Mouse (Mus musculus): ENCODE measurements at regions not wholly inside any gene's neighbourhood (a gene's known extent, or its start where the extent isn't known, plus 50 kb on each side); places are given as distances from the start of the nearest gene placed in this dataset.

- Histone ChIP-seq H3K9me3 (replicated peaks) (no peaks in the 10 kb centered on the region), H3K4me1 (ENCODE audit: insufficient read depth, low read depth, low read length) (no peaks in the 10 kb centered on the region), H3K4me3 (ENCODE audit: low read depth, low read length) (no peak overlapping the region), H3K27me3 (ENCODE audit: insufficient read depth, low read length) (peaks cover 18% of the 10 kb centered on the region), H3K36me3 (replicated peaks) (no peaks in the 10 kb centered on the region)
- ATAC-seq (ENCODE audit: extremely low read depth, insufficient number of reproducible peaks, low FRiP score, poor library complexity, severe bottlenecking) = no peak
- no peak for DNase-seq (ENCODE audit: low spot score)
- TF ChIP-seq GATA2 (IDR thresholded peaks at IDR 0.05; ENCODE audit: borderline replicate concordance, low read depth, low read length) = no peak
- TF ChIP-seq CTCF (IDR thresholded peaks at IDR 0.05; ENCODE audit: low read depth, low read length) = no peak
- TF ChIP-seq GATA1 (IDR thresholded peaks at IDR 0.05; ENCODE audit: borderline replicate concordance, low read length) = no peak
- no peak for TF ChIP-seq POLR2AphosphoS5 (IDR thresholded peaks at IDR 0.05; ENCODE audit: insufficient replicate concordance, low read depth, low read length)
- TF ChIP-seq TAL1 (conservative IDR thresholded peaks at IDR 0.05; ENCODE audit: low read depth, low read length) = no peak
Observed at GRCm38 (mm10) chr16:93387578-93388116, 216.2 kb downstream of the Setd4 start.

DNA sequence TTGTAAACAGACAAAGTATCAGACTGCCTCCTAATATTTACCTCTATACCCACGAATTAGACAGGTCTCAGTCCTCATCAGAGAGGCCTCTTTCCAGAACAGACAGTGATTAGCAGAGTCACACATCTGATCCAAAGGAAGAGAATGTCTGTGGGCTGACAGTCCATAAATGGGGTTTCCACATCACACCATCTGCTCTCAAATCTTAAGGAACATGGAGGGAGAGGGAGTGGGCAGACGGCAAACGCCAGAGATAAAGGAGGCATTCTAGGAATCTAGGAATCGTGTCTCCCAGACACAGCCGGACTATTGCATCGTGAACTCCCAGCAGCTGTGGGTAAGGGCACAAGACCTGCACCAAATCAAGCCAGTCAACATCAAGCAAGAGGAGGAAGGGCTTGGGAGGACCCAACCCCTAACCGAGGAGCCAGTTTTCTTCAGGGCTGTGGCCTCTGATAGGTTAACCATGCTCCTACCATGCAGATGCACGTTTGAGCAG, 219.8 kb downstream of the Setd4 start:
- TF ChIP-seq TAL1 (conservative IDR thresholded peaks at IDR 0.05; ENCODE audit: low read depth, low read length) (no peak), GATA2 (IDR thresholded peaks at IDR 0.05; ENCODE audit: borderline replicate concordance, low read depth, low read length) (no peak), GATA1 (IDR thresholded peaks at IDR 0.05; ENCODE audit: borderline replicate concordance, low read length) (no peak), POLR2AphosphoS5 (IDR thresholded peaks at IDR 0.05; ENCODE audit: insufficient replicate concordance, low read depth, low read length) (no peak), CTCF (IDR thresholded peaks at IDR 0.05; ENCODE audit: low read depth, low read length) (no peak)
- H3K9me3 ChIP-seq (replicated peaks) = no peaks in the 10 kb centered on the region
- H3K36me3 ChIP-seq (replicated peaks) = no peaks in the 10 kb centered on the region
- no peaks in the 10 kb centered on the region for H3K4me1 ChIP-seq (ENCODE audit: insufficient read depth, low read depth, low read length)
- H3K27me3 ChIP-seq (ENCODE audit: insufficient read depth, low read length) = peaks cover 21% of the 10 kb centered on the region
- H3K4me3 ChIP-seq (ENCODE audit: low read depth, low read length) = no peak overlapping the region
- DNase-seq (ENCODE audit: low spot score) (no peak), ATAC-seq (ENCODE audit: extremely low read depth, insufficient number of reproducible peaks, low FRiP score, poor library complexity, severe bottlenecking) (no peak)

DNA sequence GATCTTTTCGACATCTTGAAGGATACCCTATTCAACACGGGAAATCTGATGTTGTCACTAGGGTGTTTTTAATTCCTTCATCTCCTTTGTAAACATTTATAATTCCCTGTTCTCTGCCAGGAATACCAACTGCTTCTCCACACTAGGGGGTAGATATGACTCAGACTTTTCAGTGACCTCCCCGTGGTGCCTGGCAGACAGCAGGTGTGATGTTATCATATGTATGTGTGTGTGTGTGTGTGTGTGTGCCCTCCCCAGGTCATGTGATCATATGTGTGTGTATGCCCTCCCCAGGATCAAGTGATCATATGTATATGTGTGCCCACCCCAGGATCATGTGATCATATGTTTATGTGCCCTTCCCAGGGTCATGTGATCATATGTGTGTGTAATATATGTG, 220.9 kb downstream of the Setd4 start:
- TF ChIP-seq GATA2 (IDR thresholded peaks at IDR 0.05; ENCODE audit: borderline replicate concordance, low read depth, low read length) = no peak
- TF ChIP-seq TAL1 (conservative IDR thresholded peaks at IDR 0.05; ENCODE audit: low read depth, low read length) = no peak
- no peak for TF ChIP-seq GATA1 (IDR thresholded peaks at IDR 0.05; ENCODE audit: borderline replicate concordance, low read length)
- TF ChIP-seq CTCF (IDR thresholded peaks at IDR 0.05; ENCODE audit: low read depth, low read length) = no peak
- no peak for TF ChIP-seq POLR2AphosphoS5 (IDR thresholded peaks at IDR 0.05; ENCODE audit: insufficient replicate concordance, low read depth, low read length)
- H3K36me3 ChIP-seq (replicated peaks) = no peaks in the 10 kb centered on the region
- DNase-seq (ENCODE audit: low spot score) (no peak), ATAC-seq (ENCODE audit: extremely low read depth, insufficient number of reproducible peaks, low FRiP score, poor library complexity, severe bottlenecking) (no peak)
- peaks cover 25% of the 10 kb centered on the region for H3K27me3 ChIP-seq (ENCODE audit: insufficient read depth, low read length)
- no peaks in the 10 kb centered on the region for H3K9me3 ChIP-seq (replicated peaks)
- no peaks in the 10 kb centered on the region for H3K4me1 ChIP-seq (ENCODE audit: insufficient read depth, low read depth, low read length)
- H3K4me3 ChIP-seq (ENCODE audit: low read depth, low read length) = no peak overlapping the region

DNA sequence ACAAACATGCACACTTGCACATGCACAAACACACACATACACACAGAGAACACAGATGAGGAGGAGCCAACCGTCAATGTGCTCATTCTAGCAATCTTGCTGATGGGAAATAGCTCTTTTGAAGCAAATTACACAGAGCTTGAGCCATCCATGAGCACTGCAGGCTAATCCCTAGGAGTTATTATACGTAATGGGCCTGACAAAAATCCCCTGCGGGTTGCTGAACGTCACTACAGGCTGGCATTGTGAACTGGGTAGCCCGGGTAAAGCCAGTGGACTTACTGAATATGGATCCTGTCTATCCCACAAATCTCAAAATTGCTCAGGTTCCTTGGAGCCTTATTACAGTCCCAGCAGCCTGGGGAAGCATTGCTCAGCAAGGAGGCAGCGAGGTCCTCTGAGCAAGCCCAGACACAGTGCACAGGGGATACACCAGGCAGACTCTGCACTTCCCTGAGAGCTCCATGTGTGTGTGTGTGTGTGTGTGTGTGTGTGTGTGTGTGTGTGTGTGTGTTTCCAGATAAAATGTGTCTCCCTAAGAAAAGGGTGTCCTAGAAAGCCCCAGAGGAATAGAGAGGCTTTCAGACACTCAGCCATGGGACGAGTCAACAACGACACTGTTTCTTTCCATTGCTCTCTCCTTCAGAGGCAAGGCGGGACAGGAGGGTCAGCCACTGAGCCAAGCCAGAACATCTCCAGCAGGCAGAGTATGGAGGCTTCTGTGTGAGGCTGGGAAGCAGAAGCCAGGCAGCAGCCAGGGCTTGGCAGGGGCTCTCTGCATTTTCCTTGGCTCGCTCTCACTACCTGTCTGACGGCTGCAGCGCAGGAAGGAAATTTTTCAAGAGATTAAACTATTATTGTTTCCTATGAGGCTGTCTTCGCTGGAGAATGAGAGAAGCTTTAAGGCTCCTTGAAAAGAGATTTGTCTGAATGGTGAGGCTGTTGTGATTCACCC, 222.9 kb downstream of the Setd4 start:
- DNase-seq (ENCODE audit: low spot score) (no peak), ATAC-seq (ENCODE audit: extremely low read depth, insufficient number of reproducible peaks, low FRiP score, poor library complexity, severe bottlenecking) (no peak)
- H3K9me3 ChIP-seq (replicated peaks) = no peaks in the 10 kb centered on the region
- no peak overlapping the region for H3K4me3 ChIP-seq (ENCODE audit: low read depth, low read length)
- TF ChIP-seq CTCF (IDR thresholded peaks at IDR 0.05; ENCODE audit: low read depth, low read length) (no peak), POLR2AphosphoS5 (IDR thresholded peaks at IDR 0.05; ENCODE audit: insufficient replicate concordance, low read depth, low read length) (no peak), GATA2 (IDR thresholded peaks at IDR 0.05; ENCODE audit: borderline replicate concordance, low read depth, low read length) (no peak), GATA1 (IDR thresholded peaks at IDR 0.05; ENCODE audit: borderline replicate concordance, low read length) (no peak), TAL1 (conservative IDR thresholded peaks at IDR 0.05; ENCODE audit: low read depth, low read length) (no peak)
- H3K4me1 ChIP-seq (ENCODE audit: insufficient read depth, low read depth, low read length) = no peaks in the 10 kb centered on the region
- no peaks in the 10 kb centered on the region for H3K36me3 ChIP-seq (replicated peaks)
- peaks cover 16% of the 10 kb centered on the region; the same call in 1 of the 2 replicates for H3K27me3 ChIP-seq (ENCODE audit: insufficient read depth, low read length)

DNA sequence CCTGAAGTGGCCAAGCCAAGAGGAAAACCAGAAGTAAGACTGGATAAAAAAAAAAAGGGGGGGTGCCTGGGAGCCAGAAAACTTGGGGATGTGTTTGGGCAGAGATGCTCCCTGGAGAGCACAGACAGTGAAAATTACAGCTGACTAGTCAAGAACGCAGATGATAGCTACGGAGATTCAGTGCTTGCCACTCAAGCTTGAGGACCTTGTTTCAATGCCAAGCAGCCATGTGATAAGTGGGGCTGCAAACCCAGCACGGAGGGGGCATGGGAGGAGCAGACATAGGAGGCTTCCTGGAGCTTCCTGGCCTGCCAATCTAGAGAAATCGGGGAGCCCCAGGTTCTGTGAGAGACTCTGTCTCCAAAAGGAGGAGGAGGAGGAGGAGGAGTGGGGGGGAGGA, 223.7 kb downstream of the Setd4 start:
- DNase-seq (ENCODE audit: low spot score) = no peak
- Histone ChIP-seq H3K36me3 (replicated peaks) (no peaks in the 10 kb centered on the region), H3K4me3 (ENCODE audit: low read depth, low read length) (no peak overlapping the region), H3K27me3 (ENCODE audit: insufficient read depth, low read length) (peaks cover 16% of the 10 kb centered on the region; the same call in 1 of the 2 replicates), H3K4me1 (ENCODE audit: insufficient read depth, low read depth, low read length) (no peaks in the 10 kb centered on the region), H3K9me3 (replicated peaks) (no peaks in the 10 kb centered on the region)
- ATAC-seq (ENCODE audit: extremely low read depth, insufficient number of reproducible peaks, low FRiP score, poor library complexity, severe bottlenecking) = no peak
- no peak for TF ChIP-seq GATA2 (IDR thresholded peaks at IDR 0.05; ENCODE audit: borderline replicate concordance, low read depth, low read length)
- no peak for TF ChIP-seq CTCF (IDR thresholded peaks at IDR 0.05; ENCODE audit: low read depth, low read length)
- no peak for TF ChIP-seq TAL1 (conservative IDR thresholded peaks at IDR 0.05; ENCODE audit: low read depth, low read length)
- TF ChIP-seq GATA1 (IDR thresholded peaks at IDR 0.05; ENCODE audit: borderline replicate concordance, low read length) = no peak
- TF ChIP-seq POLR2AphosphoS5 (IDR thresholded peaks at IDR 0.05; ENCODE audit: insufficient replicate concordance, low read depth, low read length) = no peak

DNA sequence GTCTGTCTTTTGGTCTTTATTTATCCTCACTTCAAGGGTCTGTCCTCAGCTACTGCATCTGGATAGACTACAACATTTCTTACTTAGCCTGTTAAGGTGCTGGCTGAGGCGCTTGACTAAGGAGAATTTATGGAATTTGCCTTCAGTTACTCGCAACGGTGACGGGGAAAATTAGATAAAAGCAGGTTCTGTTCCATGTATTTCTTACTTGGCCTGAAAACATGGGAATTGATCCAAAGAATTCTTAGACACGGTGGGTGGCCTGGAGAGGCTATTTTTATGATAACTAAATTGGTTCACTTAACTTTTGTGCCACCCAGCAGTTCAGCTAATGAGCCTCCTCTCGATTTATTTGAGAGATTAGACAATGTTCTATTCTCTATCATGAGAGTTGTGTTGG, 224.3 kb downstream of the Setd4 start:
- no peak for ATAC-seq (ENCODE audit: extremely low read depth, insufficient number of reproducible peaks, low FRiP score, poor library complexity, severe bottlenecking)
- Histone ChIP-seq H3K4me3 (ENCODE audit: low read depth, low read length) (no peak overlapping the region), H3K27me3 (ENCODE audit: insufficient read depth, low read length) (peaks cover 18% of the 10 kb centered on the region), H3K9me3 (replicated peaks) (no peaks in the 10 kb centered on the region), H3K4me1 (ENCODE audit: insufficient read depth, low read depth, low read length) (no peaks in the 10 kb centered on the region), H3K36me3 (replicated peaks) (no peaks in the 10 kb centered on the region)
- no peak for DNase-seq (ENCODE audit: low spot score)
- TF ChIP-seq POLR2AphosphoS5 (IDR thresholded peaks at IDR 0.05; ENCODE audit: insufficient replicate concordance, low read depth, low read length) = no peak
- no peak for TF ChIP-seq TAL1 (conservative IDR thresholded peaks at IDR 0.05; ENCODE audit: low read depth, low read length)
- TF ChIP-seq CTCF (IDR thresholded peaks at IDR 0.05; ENCODE audit: low read depth, low read length) = no peak
- no peak for TF ChIP-seq GATA1 (IDR thresholded peaks at IDR 0.05; ENCODE audit: borderline replicate concordance, low read length)
- TF ChIP-seq GATA2 (IDR thresholded peaks at IDR 0.05; ENCODE audit: borderline replicate concordance, low read depth, low read length) = no peak
